Mouse (Mus musculus) liver, adult 2 months (tissue): ENCODE data around the gene Setd1a. TPM values are rescaled to one million over a fixed set of nuclear protein-coding genes. Genes with fewer than 3 reads are reported as not detected.

ENCODE experiments used
- DNase-seq: peaks from one replicate; pipeline ENCODE4 v3.0.0-alpha.2; 2011; ENCODE audit warnings: low read depth, low spot score; ENCODE audit errors: extremely low read depth
- H3K27ac ChIP-seq: fragments of 200-500 bp; replicated peaks from 2 replicates; pipeline ENCODE4 v1.5.1; 2012; ENCODE audit warnings: low read depth, mild to moderate bottlenecking, control low read depth, inconsistent platforms, low read length; ENCODE audit not compliant: insufficient read depth
- H3K27me3 ChIP-seq: fragments of 200-500 bp; 2 replicates; pipeline ENCODE4 v1.6.1; 2012; ENCODE audit warnings: mild to moderate bottlenecking, moderate library complexity, low read length, inconsistent platforms; ENCODE audit not compliant: control insufficient read depth, insufficient read depth
- H3K36me3 ChIP-seq: fragments of 200-500 bp; 2 replicates; pipeline ENCODE4 v1.6.1; 2012; ENCODE audit warnings: low read length, inconsistent platforms; ENCODE audit not compliant: control insufficient read depth, insufficient read depth
- H3K4me1 ChIP-seq: fragments of 200-500 bp; 2 replicates; pipeline ENCODE4 v1.6.1; 2011; ENCODE audit warnings: low read length; ENCODE audit not compliant: control insufficient read depth, insufficient read depth
- H3K4me3 ChIP-seq: fragments of 200-500 bp; 2 replicates; pipeline ENCODE4 v1.5.1; 2011; ENCODE audit warnings: low read depth, mild to moderate bottlenecking, control low read depth, low read length, moderate library complexity; ENCODE audit not compliant: insufficient read depth
- H3K79me2 ChIP-seq: fragments of 200-500 bp; 2 replicates; pipeline ENCODE4 v1.6.1; 2012; ENCODE audit warnings: inconsistent platforms, mild to moderate bottlenecking, low read length, moderate library complexity; ENCODE audit not compliant: control insufficient read depth, insufficient read depth
- H3K9ac ChIP-seq: fragments of 200-500 bp; 2 replicates; pipeline ENCODE4 v1.6.1; 2012; ENCODE audit warnings: low read depth, mild to moderate bottlenecking, control low read depth, inconsistent platforms, low read length
- CTCF ChIP-seq: fragments of 200-500 bp; IDR thresholded peaks from 2 replicates; pipeline ENCODE4 v1.5.1; 2011; ENCODE audit warnings: low read depth, low read length, control low read depth
- POLR2A ChIP-seq: fragments of 200-500 bp; IDR thresholded peaks from 2 replicates; pipeline ENCODE4 v1.6.1; 2011; ENCODE audit warnings: low read length, control low read depth; ENCODE audit not compliant: insufficient read depth; ENCODE audit errors: extremely low read depth
- WGBS: fragments of 180-500 bp; shearing (Covaris S2); methylation state at CpG from one replicate; pipeline ENCODE4 v1.1.7; 2018; 5-methylcytosine and 5-hydroxymethylcytosine counted together
- polyA plus RNA-seq: library from polyadenylated mRNA; depleted of rRNA; stranded (reverse); fragments of >200 nt; gene quantifications from 2 replicates; pipeline ENCODE4 v1.2.3, GENCODE M21; 2012
- total RNA-seq: library from RNA; depleted of rRNA; stranded (reverse); fragments of >200 nt; gene quantifications from 2 replicates; pipeline ENCODE4 v1.2.3, GENCODE M21; 2014

Gene Setd1a
- total and polyA plus RNA-seq, 2 experiments, result 2.6 to 7.8 TPM

DNA sequence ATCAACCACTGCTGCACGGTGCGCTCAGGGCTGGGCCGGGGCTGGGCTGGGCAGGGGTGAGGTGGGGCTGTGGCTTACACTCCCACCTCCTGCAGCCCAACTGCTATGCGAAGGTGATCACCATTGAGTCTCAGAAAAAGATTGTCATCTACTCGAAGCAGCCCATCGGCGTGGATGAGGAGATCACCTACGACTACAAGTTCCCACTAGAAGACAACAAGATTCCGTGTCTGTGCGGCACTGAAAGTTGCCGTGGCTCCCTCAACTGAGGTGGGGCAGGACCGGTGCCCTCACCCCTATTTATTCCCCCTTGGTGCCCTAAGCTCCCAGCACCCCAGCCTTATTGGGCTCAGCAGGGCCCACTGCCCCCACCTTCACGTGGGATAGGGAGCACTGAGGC, 22.7 kb downstream of the Setd1a start:
- no peak overlapping the region for H3K9ac ChIP-seq
- H3K27me3 ChIP-seq, result no peaks in the 10 kb centered on the region
- no peak overlapping the region for H3K4me3 ChIP-seq
- no peak for DNase-seq
- no peak overlapping the region for H3K27ac ChIP-seq
- H3K79me2 ChIP-seq, result peaks cover 13% of the 10 kb centered on the region
- no peak for TF ChIP-seq CTCF
- H3K4me1 ChIP-seq, result peaks cover 11% of the 10 kb centered on the region
- H3K36me3 ChIP-seq, result peaks cover 12% of the 10 kb centered on the region; the same call in 1 of the 2 replicates
- WGBS, result 92% methylated on average over 13 of the region's 13 CpGs

DNA sequence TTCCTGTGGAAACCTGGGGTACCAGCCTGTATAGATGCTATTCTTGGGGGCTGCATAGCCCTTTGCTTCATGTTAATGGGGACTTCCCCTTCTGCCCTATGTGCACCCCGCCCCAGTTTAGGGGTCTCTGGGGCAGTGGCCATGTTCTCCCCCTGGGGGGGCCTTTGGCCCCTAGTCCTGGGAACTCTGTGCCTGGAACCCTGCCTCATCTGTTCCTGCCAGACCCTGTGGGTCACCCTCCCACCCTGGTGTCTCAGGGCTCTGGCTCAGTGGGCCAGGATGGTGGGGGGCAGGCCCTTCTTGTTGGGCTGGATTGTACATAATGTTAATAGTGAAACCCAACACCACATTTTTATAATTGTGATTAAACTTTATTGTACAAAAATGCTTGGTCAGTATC, 23.3 kb downstream of the Setd1a start:
- Histone ChIP-seq H3K79me2 (peaks cover 13% of the 10 kb centered on the region), H3K36me3 (peaks cover 11% of the 10 kb centered on the region; the same call in 1 of the 2 replicates), H3K27me3 (no peaks in the 10 kb centered on the region), H3K4me3 (no peak overlapping the region), H3K9ac (no peak overlapping the region), H3K27ac (no peak overlapping the region), H3K4me1 (peaks cover 11% of the 10 kb centered on the region)
- no peak for DNase-seq
- 81% methylated on average over 1 of the region's 1 CpGs for WGBS
- TF ChIP-seq POLR2A (no peak), CTCF (no peak)

DNA sequence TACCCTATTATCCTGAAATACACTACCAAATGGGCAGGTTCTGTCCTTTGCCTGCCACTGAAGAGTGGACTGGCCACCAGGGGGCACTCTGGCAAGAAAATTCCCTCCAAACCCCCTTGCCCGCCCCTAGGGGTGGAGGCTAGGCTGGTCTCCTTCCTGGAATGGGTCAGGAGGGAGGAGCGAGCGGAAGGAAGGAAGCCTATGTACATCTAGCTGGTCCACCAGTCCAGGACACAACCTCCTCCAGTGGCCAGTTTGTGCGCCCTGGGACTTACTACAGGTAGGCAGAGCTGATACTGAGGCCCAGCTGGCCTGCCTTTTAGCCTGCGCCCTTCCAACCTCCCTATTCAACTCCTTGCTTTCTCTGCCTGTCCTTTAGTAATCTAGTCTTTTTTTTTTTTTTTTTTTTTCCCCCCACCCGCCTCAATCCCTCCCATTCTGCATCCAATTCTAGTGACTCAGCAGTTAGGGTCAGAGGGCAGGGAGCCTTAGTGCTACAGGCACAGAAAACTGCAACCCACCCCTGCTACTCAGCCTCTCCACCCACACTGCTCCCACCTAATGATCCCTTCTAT, 24.1 kb downstream of the Setd1a start, which contains the start of gene Hsd3b7:
Hsd3b7 (plus strand) TSS at position 170 of the 575 bp plus-strand sequence.
- Histone ChIP-seq H3K79me2 (peaks cover 13% of the 10 kb centered on the region), H3K27ac (peak within 1 kb of the TSS; percentile 89), H3K9ac (peak within 1 kb of the TSS; percentile 77), H3K4me3 (peak within 1 kb of the TSS; percentile 70), H3K36me3 (peaks cover 8% of the 10 kb centered on the region; the same call in 1 of the 2 replicates), H3K4me1 (peaks cover 11% of the 10 kb centered on the region), H3K27me3 (no peaks in the 10 kb centered on the region)
- DNase-seq, result peak; percentile 95
- TF ChIP-seq CTCF, result peak; percentile 94
- peak; percentile 94 for TF ChIP-seq POLR2A
- 7% methylated on average over 6 of the region's 6 CpGs for WGBS

DNA sequence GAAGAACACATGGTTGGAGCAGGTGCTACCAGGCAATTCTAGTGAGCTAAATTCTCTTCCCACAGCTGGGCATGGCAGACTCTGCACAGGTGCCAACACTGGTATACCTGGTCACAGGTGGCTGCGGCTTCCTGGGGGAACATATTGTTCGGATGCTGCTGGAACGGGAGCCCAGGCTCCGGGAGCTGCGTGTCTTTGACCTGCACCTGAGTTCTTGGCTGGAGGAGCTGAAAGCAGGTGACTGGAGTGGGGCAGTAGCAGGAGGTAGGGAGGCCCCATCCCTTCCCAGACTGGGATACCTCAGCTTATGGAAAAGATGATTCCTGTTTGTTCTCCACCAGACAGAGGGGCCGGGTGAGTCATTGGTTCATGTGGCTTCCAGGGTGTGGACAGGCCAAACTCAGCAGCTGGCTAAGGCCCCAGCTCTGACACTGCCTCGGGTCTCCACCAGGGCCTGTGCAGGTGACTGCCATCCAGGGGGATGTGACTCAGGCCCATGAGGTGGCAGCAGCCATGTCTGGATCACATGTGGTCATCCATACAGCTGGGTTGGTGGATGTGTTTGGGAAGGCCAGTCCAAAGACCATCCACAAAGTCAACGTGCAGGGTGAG, 24.6 kb downstream of the Setd1a start:
- 20% methylated on average over 8 of the region's 8 CpGs for WGBS
- peak overlapping the region; percentile 70 for H3K4me3 ChIP-seq
- H3K27ac ChIP-seq, result peak overlapping the region; percentile 89
- peak overlapping the region; percentile 77 for H3K9ac ChIP-seq
- TF ChIP-seq POLR2A (no peak), CTCF (no peak; the same call in 1 of the 2 replicates)
- H3K79me2 ChIP-seq, result peaks cover 13% of the 10 kb centered on the region
- peaks cover 11% of the 10 kb centered on the region for H3K4me1 ChIP-seq
- peaks cover 8% of the 10 kb centered on the region; the same call in 1 of the 2 replicates for H3K36me3 ChIP-seq
- peak; percentile 63 for DNase-seq
- no peaks in the 10 kb centered on the region for H3K27me3 ChIP-seq

DNA sequence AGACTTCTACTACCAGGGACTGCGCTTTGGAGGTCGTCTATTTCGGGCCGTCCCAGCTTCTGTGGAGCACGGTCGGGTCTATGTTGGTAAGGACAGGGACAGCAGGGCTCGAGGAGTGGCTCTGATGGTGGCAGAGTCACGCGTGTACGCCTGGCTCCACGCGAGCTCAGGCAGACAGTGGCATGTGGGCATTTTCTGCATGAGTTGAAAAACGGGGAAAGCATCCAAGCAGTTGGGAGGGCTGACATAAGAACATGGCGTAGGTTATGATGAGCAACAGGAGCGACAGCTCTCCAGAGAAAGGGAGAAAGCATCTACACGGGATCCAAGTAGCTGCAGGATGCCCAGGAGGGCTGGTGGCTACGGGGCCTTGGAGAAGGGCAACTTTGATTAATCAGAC, 25.8 kb downstream of the Setd1a start:
- no peak for TF ChIP-seq CTCF
- no peak for TF ChIP-seq POLR2A
- peak overlapping the region; percentile 70 for H3K4me3 ChIP-seq
- H3K27ac ChIP-seq, result peak overlapping the region; percentile 89
- 43% methylated on average over 17 of the region's 17 CpGs for WGBS
- no peak for DNase-seq
- peaks cover 13% of the 10 kb centered on the region for H3K79me2 ChIP-seq
- peak overlapping the region; percentile 77 for H3K9ac ChIP-seq
- H3K4me1 ChIP-seq, result peaks cover 11% of the 10 kb centered on the region
- H3K27me3 ChIP-seq, result no peaks in the 10 kb centered on the region
- H3K36me3 ChIP-seq, result peaks cover 6% of the 10 kb centered on the region; the same call in 1 of the 2 replicates

DNA sequence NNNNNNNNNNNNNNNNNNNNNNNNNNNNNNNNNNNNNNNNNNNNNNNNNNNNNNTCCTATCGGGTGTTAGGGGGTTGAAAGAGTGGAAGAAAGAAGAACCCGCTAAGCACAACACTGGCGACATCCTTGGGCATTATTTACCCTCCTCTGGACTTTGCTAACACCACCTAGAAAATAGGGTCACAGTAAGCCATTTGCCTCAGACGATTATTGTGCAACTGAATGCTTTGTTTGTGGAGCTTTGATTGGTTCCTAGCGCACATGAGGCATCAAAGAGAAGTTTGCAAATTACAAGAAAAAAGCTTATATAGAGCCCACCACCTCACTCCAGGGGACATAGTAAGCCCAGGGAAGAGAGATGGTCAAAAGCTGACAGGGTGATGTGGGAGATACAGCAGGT, 32.4 kb downstream of the Setd1a start:
- Histone ChIP-seq H3K4me3 (no peak overlapping the region), H3K4me1 (peaks cover 27% of the 10 kb centered on the region), H3K9ac (0 out of 2 replicates have a peak overlapping the region, but pooled peaks have one; percentile 21), H3K79me2 (no peaks in the 10 kb centered on the region), H3K36me3 (no peaks in the 10 kb centered on the region), H3K27ac (peak overlapping the region; percentile 92), H3K27me3 (no peaks in the 10 kb centered on the region)
- no peak for TF ChIP-seq CTCF
- no peak for TF ChIP-seq POLR2A
- WGBS, result 20% methylated on average over 5 of the region's 5 CpGs
- DNase-seq, result peak; percentile 92
